Mouse (Mus musculus) neural tube, embryonic 11.5 days (tissue): ENCODE results near the gene Cpsf6. TPM values are rescaled to one million over a fixed set of nuclear protein-coding genes. Genes with fewer than 3 reads are reported as not detected.

Experiments used
- ATAC-seq: fragments of 200-750 bp; cut with Nextera tagmentation; 2 replicates; pipeline ENCODE4 v1.8.0; 2017; ENCODE audit warnings: moderate number of reproducible peaks, mild to moderate bottlenecking, moderate TSS enrichment, moderate library complexity; ENCODE audit not compliant: insufficient read depth, low FRiP score, low TSS enrichment
- DNase-seq: peaks from one replicate; pipeline ENCODE4 v3.0.0-alpha.2; 2015; ENCODE audit warnings: low spot score
- H3K27ac ChIP-seq: fragments of 300-500 bp; sonication (generic); 2 replicates; pipeline ENCODE4 v1.5.1; 2014; ENCODE audit warnings: low read depth, mild to moderate bottlenecking, low read length
- H3K27me3 ChIP-seq: fragments of 300-500 bp; sonication (generic); 2 replicates; pipeline ENCODE4 v1.6.1; 2014; ENCODE audit warnings: mild to moderate bottlenecking, low read length, mixed read lengths; ENCODE audit not compliant: control insufficient read depth, insufficient read depth
- H3K36me3 ChIP-seq: fragments of 300-500 bp; sonication (generic); 2 replicates; pipeline ENCODE4 v1.6.1; 2014; ENCODE audit warnings: mild to moderate bottlenecking, low read length, moderate library complexity, mixed read lengths; ENCODE audit not compliant: control insufficient read depth, insufficient read depth
- H3K4me1 ChIP-seq: fragments of 300-500 bp; sonication (generic); 2 replicates; pipeline ENCODE4 v1.6.1; 2014; ENCODE audit warnings: low read length, mixed read lengths; ENCODE audit not compliant: control insufficient read depth, insufficient read depth
- H3K4me2 ChIP-seq: fragments of 300-500 bp; sonication (generic); 2 replicates; pipeline ENCODE4 v1.6.1; 2014; ENCODE audit warnings: low read depth, mild to moderate bottlenecking, moderate library complexity
- H3K4me3 ChIP-seq: fragments of 300-500 bp; sonication (generic); 2 replicates; pipeline ENCODE4 v1.5.1; 2014; ENCODE audit warnings: low read depth, low read length
- H3K9ac ChIP-seq: fragments of 300-500 bp; sonication (generic); 2 replicates; pipeline ENCODE4 v1.6.1; 2014; ENCODE audit warnings: mild to moderate bottlenecking, low read length
- H3K9me3 ChIP-seq: fragments of 300-500 bp; sonication (generic); 2 replicates; pipeline ENCODE4 v1.6.1; 2016; ENCODE audit warnings: low read length; ENCODE audit not compliant: control insufficient read depth
- WGBS: fragments of 180-500 bp; shearing (Covaris S2); extraction: QIAGEN DNeasy Blood & Tissue Kit; methylation state at CpG from one replicate; pipeline ENCODE4 v1.1.7; 2014; 5-methylcytosine and 5-hydroxymethylcytosine counted together
- polyA plus RNA-seq: library from polyadenylated mRNA; unstranded; fragments of >200 nt; fragmentation: Nextera tagmentation; extraction: Ambion mirVana; gene quantifications from 2 replicates; pipeline ENCODE4 v1.2.1, GENCODE M21; 2014

Gene Cpsf6
- polyA plus RNA-seq, 1 experiment from 2014 or later: 238 TPM

GRCm38 (mm10) chr10:117403344-117403953 is 23.6 kb upstream of the Cpsf6 start:
- WGBS: 63% methylated on average over 15 of the region's 15 CpGs
- Histone ChIP-seq H3K4me2 (no peak overlapping the region), H3K9ac (no peak overlapping the region), H3K36me3 (no peaks in the 10 kb centered on the region), H3K27ac (no peak overlapping the region), H3K4me1 (no peaks in the 10 kb centered on the region), H3K27me3 (no peaks in the 10 kb centered on the region), H3K9me3 (no peaks in the 10 kb centered on the region), H3K4me3 (no peak overlapping the region)
- DNase-seq (no peak), ATAC-seq (no peak)

DNA sequence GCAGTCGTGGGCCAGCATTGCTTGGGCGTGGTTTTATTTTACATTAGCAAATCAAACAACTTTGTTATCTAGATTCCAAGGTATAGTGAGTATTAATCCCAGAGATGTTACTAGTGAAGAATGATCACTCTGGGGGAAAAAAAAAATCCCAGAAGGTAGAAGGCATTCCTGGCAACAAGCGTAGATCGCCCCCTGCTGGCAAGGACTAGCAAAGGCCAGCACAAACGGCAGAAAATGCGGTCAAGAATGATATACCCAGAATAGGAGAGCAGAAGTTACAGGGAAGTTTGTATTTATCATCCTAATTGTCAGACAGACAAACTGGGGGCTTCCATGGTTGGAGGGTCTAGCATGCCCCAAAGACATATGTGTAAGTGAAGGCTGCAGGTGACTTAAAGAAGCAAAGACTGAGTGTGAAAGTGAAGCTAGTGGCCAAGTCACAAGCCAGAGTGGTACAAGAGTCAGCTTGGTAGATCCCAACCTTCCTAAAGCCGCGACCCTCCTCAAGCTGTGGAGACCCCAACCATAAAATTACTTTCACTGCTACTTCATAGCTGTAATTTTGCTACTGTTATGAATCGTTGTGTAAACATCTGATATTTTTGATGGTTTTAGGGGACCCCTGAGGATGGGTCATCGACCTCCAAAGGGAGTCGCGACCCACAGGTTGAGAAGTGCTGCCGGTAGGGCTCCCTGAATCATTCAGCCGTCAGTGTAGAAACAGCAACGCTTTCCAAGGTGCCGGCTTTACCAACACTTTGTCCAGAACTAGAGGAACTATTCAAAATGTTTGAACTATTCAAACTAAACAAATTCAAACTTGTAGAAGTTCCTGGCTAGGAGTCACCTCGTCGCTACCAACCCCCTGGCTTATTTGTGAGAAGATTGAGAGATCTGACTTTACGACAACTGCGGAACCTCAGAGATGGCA is 22.9 kb upstream of the Cpsf6 start:
- no peaks in the 10 kb centered on the region for H3K4me1 ChIP-seq
- 71% methylated on average over 20 of the region's 20 CpGs for WGBS
- no peak overlapping the region for H3K9ac ChIP-seq
- H3K4me3 ChIP-seq: no peak overlapping the region
- no peaks in the 10 kb centered on the region for H3K36me3 ChIP-seq
- no peak for ATAC-seq
- no peak for DNase-seq
- H3K27me3 ChIP-seq: no peaks in the 10 kb centered on the region
- no peak overlapping the region for H3K4me2 ChIP-seq
- no peak overlapping the region for H3K27ac ChIP-seq
- no peaks in the 10 kb centered on the region for H3K9me3 ChIP-seq

DNA sequence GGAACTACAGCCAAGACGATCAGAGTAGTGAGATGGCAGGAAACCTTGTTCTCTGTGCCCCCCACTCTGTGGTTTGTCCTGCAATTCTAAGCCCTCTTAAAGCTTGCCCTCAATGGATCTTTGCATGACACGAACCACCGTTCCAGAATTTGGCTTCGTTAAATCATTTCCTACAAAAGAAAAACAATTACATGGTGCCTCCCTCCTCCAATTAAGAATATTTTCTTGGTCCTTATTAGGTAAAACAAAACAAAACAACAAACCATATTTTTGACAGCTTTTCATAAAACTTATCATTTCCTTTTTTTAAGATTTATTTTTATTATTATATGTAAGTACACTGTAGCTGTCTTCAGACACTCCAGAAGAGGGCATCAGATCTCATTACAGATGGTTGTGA is 21.5 kb upstream of the Cpsf6 start:
- Histone ChIP-seq H3K9me3 (no peaks in the 10 kb centered on the region), H3K4me2 (no peak overlapping the region), H3K4me3 (no peak overlapping the region), H3K36me3 (no peaks in the 10 kb centered on the region), H3K9ac (no peak overlapping the region), H3K27ac (no peak overlapping the region), H3K4me1 (no peaks in the 10 kb centered on the region), H3K27me3 (no peaks in the 10 kb centered on the region)
- DNase-seq: no peak
- no peak for ATAC-seq
- 91% methylated on average over 4 of the region's 4 CpGs for WGBS

- Histone ChIP-seq H3K27ac (no peak overlapping the region), H3K9ac (no peak overlapping the region), H3K4me1 (no peaks in the 10 kb centered on the region), H3K4me3 (no peak overlapping the region), H3K27me3 (no peaks in the 10 kb centered on the region), H3K36me3 (no peaks in the 10 kb centered on the region), H3K9me3 (no peaks in the 10 kb centered on the region), H3K4me2 (no peak overlapping the region)
- ATAC-seq (no peak), DNase-seq (no peak)
- WGBS: 90% methylated on average over 4 of the region's 4 CpGs
Measured at GRCm38 (mm10) chr10:117400246-117400954, 20.6 kb upstream of the Cpsf6 start.

DNA sequence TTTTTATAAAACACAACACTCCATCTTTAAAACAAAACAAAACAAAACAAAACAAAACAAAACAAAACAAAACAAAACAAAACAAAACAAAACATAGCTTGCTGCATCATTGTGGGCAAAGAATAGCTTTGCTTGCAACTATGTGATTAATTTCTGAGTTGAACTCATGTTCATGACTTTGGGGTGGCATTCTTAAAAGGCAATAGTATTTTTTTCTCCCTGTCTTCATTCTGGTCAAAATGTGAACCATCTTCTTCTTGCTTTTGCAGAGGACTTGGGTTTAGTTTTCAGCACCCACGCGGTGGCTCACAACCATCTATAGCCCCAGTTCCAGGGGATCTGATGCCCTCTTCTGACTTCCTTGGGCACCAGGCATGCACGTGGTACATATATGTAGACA is 20.0 kb upstream of the Cpsf6 start:
- ATAC-seq: no peak
- no peak overlapping the region for H3K4me3 ChIP-seq
- 86% methylated on average over 3 of the region's 3 CpGs for WGBS

DNA sequence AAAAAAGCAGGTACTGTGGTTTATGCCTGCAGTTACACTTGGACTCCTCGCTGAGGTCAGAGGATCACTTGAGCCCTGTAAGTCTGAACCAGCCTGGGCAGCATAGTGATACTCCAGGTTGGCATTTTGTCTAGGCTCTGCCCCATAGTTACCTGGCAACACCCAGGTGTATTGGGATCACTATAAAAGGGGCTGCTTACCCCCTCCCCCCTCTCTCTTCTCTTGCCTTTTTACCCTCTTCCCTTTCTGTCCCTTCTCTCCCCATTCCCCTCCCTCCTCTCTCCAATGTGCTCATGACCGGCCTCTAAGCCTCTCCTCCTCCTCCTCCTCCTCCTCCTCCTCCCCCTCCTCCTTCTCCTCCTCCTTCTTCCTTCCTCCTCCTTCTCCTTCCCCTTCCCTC is 19.4 kb upstream of the Cpsf6 start:
- Histone ChIP-seq H3K9me3 (no peaks in the 10 kb centered on the region), H3K4me3 (no peak overlapping the region), H3K27ac (no peak overlapping the region), H3K4me2 (no peak overlapping the region), H3K36me3 (no peaks in the 10 kb centered on the region), H3K4me1 (no peaks in the 10 kb centered on the region), H3K9ac (no peak overlapping the region), H3K27me3 (no peaks in the 10 kb centered on the region)
- ATAC-seq: no peak
- WGBS: 67% methylated on average over 2 of the region's 2 CpGs
- no peak for DNase-seq

More for the DNA sequence above, 20.0 kb upstream of the Cpsf6 start:
- Histone ChIP-seq H3K27me3 (no peaks in the 10 kb centered on the region), H3K9ac (no peak overlapping the region), H3K4me1 (no peaks in the 10 kb centered on the region), H3K36me3 (no peaks in the 10 kb centered on the region), H3K9me3 (no peaks in the 10 kb centered on the region), H3K4me2 (no peak overlapping the region), H3K27ac (no peak overlapping the region)
- no peak for DNase-seq

DNA sequence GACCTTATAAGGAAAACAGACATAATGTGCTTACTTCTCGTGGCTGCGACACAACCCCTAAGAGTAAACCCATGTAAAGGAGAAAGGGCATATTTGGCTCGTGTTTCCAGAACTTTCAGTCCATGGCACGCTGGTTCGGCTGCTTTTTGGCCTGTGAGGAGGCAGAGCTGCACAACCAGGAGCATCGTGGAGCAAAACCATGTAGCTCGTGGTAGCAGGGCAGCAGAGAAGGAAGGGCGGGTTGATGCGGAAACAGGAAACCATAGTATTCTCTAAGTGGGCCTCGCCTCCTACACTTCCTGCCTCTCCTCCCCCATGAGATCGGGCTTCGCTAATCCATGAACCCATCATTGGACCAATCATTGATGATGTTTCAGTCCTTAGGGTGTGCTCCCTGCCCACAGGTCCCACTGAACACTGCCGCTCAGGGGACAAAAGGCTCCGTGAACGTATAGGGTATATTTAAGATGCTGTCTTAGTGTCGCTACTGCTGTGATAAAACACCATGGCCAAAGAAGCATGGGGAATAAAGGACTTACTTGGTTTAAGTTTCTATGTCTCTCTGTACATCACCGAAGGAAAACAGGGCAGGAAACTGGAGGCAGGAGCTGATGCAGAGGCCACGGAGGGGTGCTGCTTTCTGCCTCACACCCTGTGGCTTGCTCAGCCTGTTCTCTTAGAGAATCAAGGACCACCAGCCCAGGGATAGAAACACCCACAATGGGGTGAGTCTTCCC is 18.4 kb upstream of the Cpsf6 start:
- ATAC-seq: no peak
- Histone ChIP-seq H3K4me1 (no peaks in the 10 kb centered on the region; the same call in 1 of the 2 replicates), H3K27ac (no peak overlapping the region), H3K27me3 (no peaks in the 10 kb centered on the region), H3K9me3 (no peaks in the 10 kb centered on the region), H3K36me3 (no peaks in the 10 kb centered on the region), H3K9ac (no peak overlapping the region), H3K4me3 (no peak overlapping the region), H3K4me2 (no peak overlapping the region)
- 84% methylated on average over 18 of the region's 18 CpGs for WGBS
- DNase-seq: no peak

DNA sequence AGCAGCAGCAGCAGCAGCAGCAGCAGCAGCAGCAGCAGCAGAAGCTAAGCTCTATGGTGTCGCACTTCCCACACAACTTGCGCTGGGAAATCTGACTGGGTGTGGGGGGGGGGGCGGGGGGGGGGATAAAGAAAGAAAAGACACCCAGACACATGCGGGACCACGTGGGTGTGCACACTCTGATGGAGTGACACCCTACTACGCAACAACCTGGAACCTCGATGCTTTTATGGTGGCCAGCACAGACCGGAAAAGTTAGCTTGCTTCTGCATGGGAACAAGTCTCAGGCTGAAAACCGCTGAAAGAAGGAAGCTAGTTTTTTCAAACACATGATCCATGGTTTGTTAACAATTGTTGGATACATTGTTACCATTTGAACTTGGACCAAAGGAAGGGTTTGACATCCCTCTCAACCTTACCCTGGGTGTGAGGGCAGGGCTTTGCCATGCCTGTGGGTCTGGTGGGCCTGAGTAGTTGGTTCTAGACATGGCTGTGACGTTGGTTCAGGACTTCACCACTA is 17.4 kb upstream of the Cpsf6 start:
- no peak overlapping the region for H3K4me3 ChIP-seq
- H3K36me3 ChIP-seq: no peaks in the 10 kb centered on the region
- H3K9ac ChIP-seq: no peak overlapping the region
- no peaks in the 10 kb centered on the region; the same call in 1 of the 2 replicates for H3K4me1 ChIP-seq
- H3K27me3 ChIP-seq: no peaks in the 10 kb centered on the region
- H3K27ac ChIP-seq: no peak overlapping the region
- H3K4me2 ChIP-seq: no peak overlapping the region
- ATAC-seq (no peak), DNase-seq (no peak)
- H3K9me3 ChIP-seq: no peaks in the 10 kb centered on the region
- 77% methylated on average over 8 of the region's 10 CpGs for WGBS
